Mouse (Mus musculus) ES-CJ7 (cell line): ENCODE results near the gene Klhl35.
A peak's percentile ranks its signal among the peaks of the same experiment; 100 is the strongest.

Experiments used
- DNase-seq: peaks from one replicate; pipeline ENCODE4 v3.0.0; 2011; ENCODE audit warnings: low read depth, low spot score

The Klhl35 gene

GRCm38 (mm10) chr7:99452859-99453258 lies 12.9 kb upstream of the Klhl35 start:
- DNase-seq = no peak

DNA sequence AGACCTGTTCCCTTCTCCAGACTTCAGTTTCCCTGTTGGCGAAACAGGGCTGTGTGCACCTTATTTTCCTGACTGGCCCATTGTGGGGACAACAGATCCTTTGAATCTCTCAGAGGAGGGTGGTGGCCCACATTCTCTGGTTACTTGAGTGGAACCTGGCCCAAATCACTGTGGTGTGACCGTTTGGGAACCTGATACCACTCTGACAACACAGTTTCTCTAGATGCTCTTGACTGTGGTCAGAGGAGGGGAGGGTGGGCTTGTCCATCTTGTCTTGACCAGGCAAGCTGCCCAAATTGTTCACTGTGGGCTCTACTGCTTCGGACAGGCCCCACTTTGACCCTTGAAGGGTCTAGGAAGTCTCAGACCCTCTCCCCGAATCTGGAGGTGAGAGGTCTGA lies 11.8 kb upstream of the Klhl35 start:
- DNase-seq = no peak

DNA sequence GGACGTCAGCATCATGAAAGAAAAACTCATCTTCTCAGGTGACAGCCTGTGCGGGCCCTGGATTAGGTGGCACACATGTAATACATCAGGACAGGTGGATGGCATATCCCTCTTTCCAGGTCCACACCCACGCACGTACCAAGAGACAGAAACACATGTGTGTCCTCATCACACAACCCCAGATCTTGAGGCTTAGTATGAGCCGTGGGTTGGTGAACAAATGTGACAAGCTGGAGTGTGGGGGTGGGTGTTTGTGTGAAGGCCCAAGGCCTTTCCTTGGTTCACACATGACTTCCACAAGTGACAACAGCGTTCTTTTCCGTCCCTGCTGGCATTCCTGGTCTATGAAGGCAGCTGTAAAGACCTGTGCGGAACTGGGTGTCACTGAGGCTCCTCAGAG lies 7.0 kb upstream of the Klhl35 start:
- DNase-seq = no peak

DNA sequence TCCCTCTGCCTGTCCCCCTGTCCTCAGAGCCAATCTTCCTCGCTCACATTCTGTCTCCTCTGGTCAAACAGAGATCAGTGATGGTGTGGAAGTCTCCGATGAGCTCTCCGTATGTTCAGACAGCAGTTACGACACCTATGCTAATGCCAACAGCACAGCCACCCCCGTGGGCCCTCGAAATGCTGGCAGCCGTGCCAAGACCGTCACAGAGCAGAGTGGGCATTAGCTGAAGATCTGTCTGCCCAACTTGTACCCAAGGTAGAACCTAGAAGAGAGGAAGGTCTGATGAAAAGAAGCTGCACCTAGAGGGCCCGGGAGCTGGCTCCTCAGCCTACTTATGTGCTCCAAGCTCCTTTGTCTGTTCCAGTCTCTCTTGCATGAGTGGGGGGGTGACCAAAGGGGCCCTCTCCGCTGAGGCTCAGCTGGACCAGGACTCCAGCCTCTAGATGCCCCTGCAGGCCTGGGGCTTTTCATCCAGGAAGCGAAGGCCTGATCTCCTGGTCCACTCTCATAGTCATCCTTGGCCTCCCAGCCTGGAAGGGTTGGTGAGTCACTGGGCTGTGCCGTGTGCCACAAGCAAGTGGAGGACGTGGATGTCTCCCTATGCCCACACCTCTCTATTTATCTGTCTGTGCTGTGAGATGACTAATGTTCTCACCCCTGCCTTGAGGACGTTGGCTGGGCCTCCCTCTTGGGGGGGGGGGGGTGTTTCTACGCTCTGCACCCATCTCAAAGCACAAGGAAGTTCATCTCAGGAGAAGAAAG lies 5.7 kb upstream of the Klhl35 start:
- DNase-seq = no peak

DNA sequence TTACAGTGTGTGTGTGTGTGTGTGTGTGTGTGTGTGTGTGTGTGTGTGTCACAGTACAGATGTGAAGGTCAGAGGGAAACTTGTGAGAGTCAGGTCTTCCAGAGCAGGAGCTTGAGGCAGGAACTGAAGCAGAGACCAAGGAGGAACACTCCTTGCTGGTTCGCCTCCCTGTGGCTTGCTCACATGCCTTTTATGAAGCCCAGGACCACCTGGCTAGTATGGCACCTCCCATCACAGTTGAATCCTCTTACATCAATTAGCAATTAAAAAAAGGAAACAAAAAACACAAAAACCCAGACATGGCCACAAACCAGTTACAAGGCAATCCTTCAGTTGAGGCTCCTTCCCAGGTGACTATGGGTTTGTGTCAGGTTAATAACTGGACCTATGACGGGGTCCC lies 2.7 kb upstream of the Klhl35 start:
- peak; percentile 41 for DNase-seq

DNA sequence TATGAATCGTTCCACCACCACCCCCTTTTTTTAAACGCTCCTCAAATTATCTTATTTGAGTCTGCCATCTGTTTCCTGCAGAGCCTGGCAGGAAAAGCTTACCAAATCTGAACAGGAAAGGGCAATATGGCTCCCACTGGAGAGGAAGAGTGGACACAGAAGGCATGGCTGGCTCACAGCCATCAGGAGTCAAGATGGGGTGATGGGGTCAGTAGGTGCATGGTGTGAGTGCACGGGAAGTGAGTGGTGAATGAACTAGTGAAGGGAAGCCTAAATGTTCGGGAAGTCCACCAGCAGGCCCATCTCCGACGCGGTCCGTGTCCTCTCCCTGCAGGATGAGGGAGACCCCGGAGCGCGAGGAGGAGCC lies 2.1 kb downstream of the Klhl35 start:
- DNase-seq = no peak

- peak; percentile 64 for DNase-seq
These were observed 2.7 kb downstream of the Klhl35 start for GRCm38 (mm10) chr7:99468283-99469132.

GRCm38 (mm10) chr7:99469680-99470405 lies 4.0 kb downstream of the Klhl35 start:
- DNase-seq = no peak

GRCm38 (mm10) chr7:99471578-99471977 lies 5.8 kb downstream of the Klhl35 start:
- peak; percentile 76 for DNase-seq

DNA sequence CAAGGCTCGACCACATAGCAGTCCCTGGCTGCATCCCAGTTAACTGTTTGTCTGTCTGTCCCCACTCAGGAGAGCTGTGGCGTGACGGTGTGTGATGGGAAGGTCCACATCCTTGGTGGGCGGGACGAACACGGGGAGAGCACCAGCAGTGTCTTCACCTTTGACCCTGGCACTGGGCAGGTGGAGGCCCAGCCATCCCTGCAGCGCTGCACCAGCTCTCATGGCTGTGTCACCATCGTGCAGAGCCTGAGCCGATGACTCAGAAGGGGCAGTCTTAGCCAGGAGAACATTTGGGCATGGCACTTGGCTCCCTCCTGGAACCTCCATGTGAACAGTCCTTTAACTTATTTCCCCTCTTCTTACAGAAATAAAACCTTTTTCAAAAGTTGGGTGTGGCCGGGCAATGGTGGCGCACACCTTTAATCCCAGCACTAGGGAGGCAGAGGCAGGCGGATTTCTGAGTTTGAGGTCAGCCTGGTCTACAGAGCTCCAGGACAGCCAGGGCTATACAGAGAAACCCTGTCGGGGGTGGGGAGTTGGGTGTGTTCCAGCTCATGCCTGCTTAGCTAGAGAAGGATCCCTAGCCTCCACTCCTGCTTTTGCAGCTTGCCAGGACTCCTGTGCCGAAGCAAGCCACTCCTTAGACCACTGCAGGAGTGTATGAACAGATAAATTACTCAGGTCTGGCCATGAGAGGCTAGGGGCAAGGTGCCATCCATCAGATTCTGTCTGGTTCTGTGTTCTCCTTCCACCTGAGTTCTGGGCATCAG lies 8.0 kb downstream of the Klhl35 start:
- DNase-seq = no peak

DNA sequence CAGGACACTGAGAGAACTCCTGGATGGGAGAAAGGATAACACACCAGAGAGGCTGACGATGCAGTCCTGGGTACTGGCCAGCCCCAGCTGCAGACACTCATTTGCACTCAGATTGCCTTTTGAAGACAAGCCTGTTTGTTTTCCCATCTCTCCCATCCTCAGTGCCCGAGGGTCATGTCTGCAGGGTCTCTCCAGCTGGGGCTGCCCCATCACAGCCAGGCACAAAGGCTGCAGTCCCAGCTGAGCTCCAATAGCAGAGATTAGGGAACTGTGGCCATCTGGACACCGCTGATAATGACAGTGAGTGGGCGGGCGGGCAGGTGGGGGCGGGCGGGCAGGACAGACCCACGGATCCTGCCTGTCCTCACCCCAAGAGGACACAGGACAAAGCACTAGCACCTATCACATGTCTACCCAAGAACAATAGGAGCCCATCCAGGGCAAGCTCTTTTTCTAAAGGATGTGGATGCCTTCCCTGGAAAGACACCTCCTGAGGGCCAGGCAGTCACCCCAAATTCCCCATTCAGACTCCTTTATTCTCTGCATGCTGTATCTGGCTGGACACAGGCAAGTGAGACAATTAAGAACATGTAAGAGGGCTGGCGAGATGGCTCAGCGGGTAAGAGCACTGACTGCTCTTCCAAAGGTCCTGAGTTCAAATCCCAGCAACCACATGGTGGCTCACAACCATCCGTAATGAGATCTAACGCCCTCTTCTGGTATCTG lies 9.2 kb downstream of the Klhl35 start:
- no peak for DNase-seq

DNA sequence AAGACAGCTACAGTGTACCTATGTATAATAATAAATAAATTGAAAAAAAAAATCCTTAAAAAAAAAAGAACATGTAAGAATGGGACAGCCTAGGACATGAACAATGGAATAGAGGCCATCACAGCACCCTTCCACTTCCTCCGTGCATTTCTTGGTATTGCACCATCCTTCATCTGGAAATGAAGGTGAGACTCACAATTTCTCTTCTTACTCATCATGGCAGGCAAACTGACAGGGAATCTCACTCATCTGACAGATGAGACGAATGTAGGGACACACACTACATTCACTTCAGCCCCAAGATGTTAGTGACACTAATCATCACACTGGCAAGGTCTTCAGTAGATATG lies 9.7 kb downstream of the Klhl35 start:
- DNase-seq = no peak

- no peak for DNase-seq
These were observed 10.8 kb downstream of the Klhl35 start for GRCm38 (mm10) chr7:99476558-99477114.

DNA sequence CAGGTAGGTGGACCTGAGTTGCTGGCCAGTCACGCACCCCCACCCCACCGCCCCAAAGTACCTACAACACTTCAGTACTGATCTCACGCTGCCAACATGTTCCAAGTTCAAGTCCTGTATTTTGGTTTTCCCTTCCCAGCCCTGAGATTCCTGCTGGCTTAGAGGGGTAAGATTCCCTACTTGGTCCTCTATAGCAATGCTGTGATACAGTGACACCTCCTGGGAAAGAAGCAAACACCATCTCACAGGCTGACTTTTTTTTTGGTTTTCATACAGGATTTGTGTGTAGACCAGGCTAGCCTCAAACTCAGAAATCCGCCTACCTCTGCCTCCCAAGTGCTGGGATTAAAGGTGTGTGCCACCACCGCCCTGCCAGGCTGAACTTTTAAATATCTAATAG lies 11.4 kb downstream of the Klhl35 start:
- peak; percentile 52 for DNase-seq

DNA sequence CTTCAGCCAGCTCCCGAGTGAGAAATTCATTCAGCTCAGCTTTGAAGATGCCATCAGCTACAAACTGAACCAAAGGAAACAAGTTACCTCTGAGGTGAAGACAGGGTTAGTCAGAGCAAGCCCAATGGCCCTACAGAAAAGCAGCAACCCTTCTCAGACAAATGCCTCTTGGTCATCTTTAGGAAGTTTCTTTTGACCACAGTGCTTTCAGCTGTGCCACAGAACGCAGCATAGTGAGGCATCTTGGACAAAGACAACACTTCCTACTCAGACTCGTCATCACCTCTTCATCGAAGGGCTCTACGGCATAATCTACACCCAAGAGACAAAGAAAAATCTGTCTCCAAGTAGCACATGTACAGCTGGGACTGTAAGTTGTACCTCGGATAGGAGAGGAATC lies 16.8 kb downstream of the Klhl35 start:
- no peak for DNase-seq

DNA sequence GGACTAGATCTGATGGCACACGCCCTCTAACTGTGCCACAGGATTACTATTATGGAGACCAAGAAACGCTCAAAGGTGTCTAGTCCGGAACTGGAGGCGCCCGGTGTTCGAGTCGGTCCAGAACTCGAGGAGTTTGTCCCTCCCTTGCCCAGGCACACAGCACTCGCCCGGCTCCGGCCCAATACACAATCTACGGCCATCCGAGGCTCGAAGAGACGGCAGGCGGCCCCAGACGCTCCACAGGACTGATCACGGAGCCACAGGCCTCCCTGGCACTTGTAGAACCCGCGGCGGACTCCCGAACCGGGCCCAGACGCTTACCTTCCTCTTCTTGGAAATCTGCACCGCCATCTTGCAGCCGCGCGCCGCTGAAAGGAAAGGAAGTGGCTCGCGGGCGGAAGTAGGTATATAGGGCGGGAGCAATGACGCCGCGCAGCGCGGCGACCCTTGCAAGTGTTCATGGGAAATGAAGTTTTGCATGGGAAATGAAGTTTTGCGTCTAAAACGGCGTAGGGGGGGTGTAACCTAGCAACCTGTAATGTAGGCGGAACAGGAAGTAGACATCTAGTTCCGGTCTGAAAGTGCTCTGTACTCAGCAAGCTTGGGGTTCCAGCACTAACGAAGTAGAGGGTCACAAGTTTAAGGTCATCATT lies 17.6 kb downstream of the Klhl35 start, which contains the start of gene Rps3:
Gene Rps3, minus strand, starts transcription at position 468 of the 653 bp plus-strand sequence.
- peak; percentile 99 for DNase-seq

GRCm38 (mm10) chr7:99483924-99484319 lies 18.1 kb downstream of the Klhl35 start:
- no peak for DNase-seq

- DNase-seq = no peak
These were observed 18.9 kb downstream of the Klhl35 start for GRCm38 (mm10) chr7:99484679-99485078.

- no peak for DNase-seq
These were observed 23.9 kb downstream of the Klhl35 start for GRCm38 (mm10) chr7:99489708-99490107.

DNA sequence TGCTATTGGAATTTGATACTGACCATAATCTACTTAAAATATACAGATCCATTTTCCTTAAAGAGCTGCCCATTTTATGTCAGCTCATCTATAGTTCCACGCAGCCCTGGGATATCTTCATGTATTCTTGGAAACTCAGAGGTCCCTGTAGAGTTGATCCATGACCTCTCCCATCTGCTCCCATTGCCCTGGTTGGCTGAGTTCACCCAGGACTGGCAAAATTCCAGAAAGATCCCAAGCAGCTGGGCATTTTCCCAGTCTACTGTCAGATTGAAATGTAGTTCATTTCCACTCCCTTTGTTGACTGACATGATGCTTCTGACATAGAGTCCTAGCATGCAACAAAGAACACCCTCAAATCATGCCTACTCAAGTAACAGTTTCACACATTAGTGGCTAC lies 33.3 kb downstream of the Klhl35 start:
- no peak for DNase-seq
